Mouse (Mus musculus) spleen, adult 2 months (tissue): Measurements from ENCODE around the gene Gpx5. TPM values are rescaled to one million over a fixed set of nuclear protein-coding genes. Genes with fewer than 3 reads are reported as not detected.

Source experiments
- DNase-seq, 2 experiments: peaks; one replicate each; pipeline versions ENCODE4 v3.0.0 to v3.0.0-alpha.2; 2012 to 2021; ENCODE audit warnings: low spot score in 2 of 2, low read depth in 1 of 2
- H3K27ac ChIP-seq: fragments of 200-500 bp; 2 replicates; pipeline ENCODE4 v1.5.1; 2012; ENCODE audit warnings: low read length, inconsistent platforms; ENCODE audit not compliant: insufficient read depth
- H3K27me3 ChIP-seq: fragments of 200-500 bp; 2 replicates; pipeline ENCODE4 v1.6.1; 2012; ENCODE audit warnings: mild to moderate bottlenecking, moderate library complexity, low read length, inconsistent platforms; ENCODE audit not compliant: control insufficient read depth, insufficient read depth
- H3K36me3 ChIP-seq: fragments of 200-500 bp; 2 replicates; pipeline ENCODE4 v1.6.1; 2012; ENCODE audit warnings: mild to moderate bottlenecking, low read length, inconsistent platforms; ENCODE audit not compliant: control insufficient read depth, insufficient read depth
- H3K4me1 ChIP-seq: fragments of 200-500 bp; 2 replicates; pipeline ENCODE4 v1.6.1; 2011; ENCODE audit warnings: inconsistent platforms; ENCODE audit not compliant: control insufficient read depth, insufficient read depth, insufficient read length
- H3K4me3 ChIP-seq: fragments of 200-500 bp; 2 replicates; pipeline ENCODE4 v1.5.1; 2011; ENCODE audit warnings: mild to moderate bottlenecking, inconsistent platforms; ENCODE audit not compliant: insufficient read depth, insufficient read length; ENCODE audit errors: extremely low read depth
- CTCF ChIP-seq: fragments of 200-500 bp; IDR thresholded peaks from 2 replicates; pipeline ENCODE4 v1.5.1; 2011; ENCODE audit warnings: mild to moderate bottlenecking, inconsistent platforms; ENCODE audit not compliant: insufficient read depth, insufficient read length, insufficient replicate concordance; ENCODE audit errors: extremely low read depth
- POLR2A ChIP-seq: fragments of 200-500 bp; IDR thresholded peaks from 2 replicates; pipeline ENCODE4 v1.6.1; 2011; ENCODE audit warnings: low read depth, low read length, inconsistent platforms
- WGBS: fragments of 180-500 bp; shearing (Covaris S2); methylation state at CpG from one replicate; pipeline ENCODE4 v1.1.7; 2018; 5-methylcytosine and 5-hydroxymethylcytosine counted together
- polyA plus RNA-seq: library from polyadenylated mRNA; depleted of rRNA; stranded (reverse); fragments of >200 nt; gene quantifications from 2 replicates; pipeline ENCODE4 v1.2.3, GENCODE M21; 2012

The Gpx5 gene
- polyA plus RNA-seq, 1 experiment, result not detected

DNA sequence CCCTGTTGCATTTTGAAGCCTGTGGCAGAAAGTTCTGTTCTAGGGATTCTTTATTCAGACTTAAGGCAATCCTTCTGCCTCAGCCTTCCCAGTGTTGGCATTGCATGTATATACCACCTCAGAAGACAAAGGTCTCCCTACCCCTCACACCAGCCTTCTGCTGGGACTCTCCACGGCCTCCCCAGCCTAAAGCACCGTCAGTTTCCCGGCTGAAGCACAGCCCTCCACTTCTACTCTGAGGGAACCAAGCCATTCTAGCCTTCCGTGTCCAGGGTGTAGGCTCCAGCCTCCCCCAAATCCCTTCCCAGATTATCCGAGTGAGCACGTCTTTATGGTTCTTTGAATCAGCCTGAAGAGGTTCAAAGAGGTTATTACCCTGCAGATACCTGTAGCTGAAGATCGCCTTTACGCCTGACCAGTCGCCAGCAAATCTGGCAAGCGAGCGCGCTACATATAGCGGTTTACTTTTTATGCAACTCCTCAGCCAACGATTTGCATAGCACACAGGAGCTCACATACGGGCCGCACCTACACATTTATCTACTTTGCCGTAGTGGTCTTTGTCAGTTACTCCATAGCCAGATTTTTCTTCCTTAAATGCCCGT lies 29.5 kb upstream of the Gpx5 start:
- WGBS, result 33% methylated on average over 18 of the region's 18 CpGs
- H3K36me3 ChIP-seq, result no peaks in the 10 kb centered on the region
- no peak for DNase-seq
- H3K4me3 ChIP-seq, result no peak overlapping the region
- no peaks in the 10 kb centered on the region; the same call in 1 of the 2 replicates for H3K4me1 ChIP-seq
- TF ChIP-seq POLR2A, result no peak
- TF ChIP-seq CTCF, result no peak
- peaks cover 2% of the 10 kb centered on the region; the same call in 1 of the 2 replicates for H3K27me3 ChIP-seq
- H3K27ac ChIP-seq, result no peak overlapping the region

DNA sequence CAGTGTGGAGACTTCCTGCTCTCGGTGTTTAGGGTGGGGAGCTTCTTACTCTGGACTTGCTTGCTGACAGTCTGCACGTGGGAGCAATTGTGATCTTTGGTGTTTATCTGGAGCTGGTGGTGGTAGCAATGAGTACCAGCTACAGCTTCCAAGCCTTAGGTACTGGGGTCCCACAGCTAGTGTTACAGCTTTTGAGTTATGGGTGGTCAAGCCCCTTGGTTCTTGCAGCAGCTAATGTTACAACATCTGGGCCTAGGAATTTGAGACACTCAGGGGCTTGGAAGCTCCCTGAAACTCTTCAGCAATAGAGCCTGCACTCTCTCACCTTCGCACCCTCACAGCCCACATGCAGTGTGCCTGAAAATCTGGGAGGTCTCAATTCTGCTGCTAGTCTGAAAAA lies 27.7 kb upstream of the Gpx5 start:
- TF ChIP-seq CTCF, result no peak
- no peak for TF ChIP-seq POLR2A
- Histone ChIP-seq H3K4me3 (no peak overlapping the region), H3K27ac (no peak overlapping the region), H3K36me3 (no peaks in the 10 kb centered on the region), H3K27me3 (no peaks in the 10 kb centered on the region), H3K4me1 (no peaks in the 10 kb centered on the region)
- DNase-seq, result no peak
- WGBS, result 65% methylated on average over 3 of the region's 3 CpGs

DNA sequence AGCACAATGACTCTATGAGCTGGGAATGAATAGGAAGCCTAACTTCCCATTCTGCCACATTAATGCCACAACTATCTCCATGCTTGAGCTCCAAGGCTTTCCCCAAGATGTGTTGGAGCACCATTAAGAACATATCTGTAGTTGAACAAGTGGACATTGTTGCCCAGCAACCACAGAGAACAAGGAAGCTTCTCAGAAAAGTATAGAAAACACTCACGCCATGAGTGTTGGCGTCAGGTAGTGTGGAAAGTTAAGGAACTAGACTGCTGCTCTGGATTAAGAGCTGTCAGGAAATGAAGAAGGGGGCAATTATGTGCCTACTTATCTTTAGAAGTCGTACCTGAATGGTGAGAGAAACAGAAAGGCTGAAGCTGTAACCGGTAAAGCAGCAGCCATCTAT lies 21.4 kb upstream of the Gpx5 start:
- no peak overlapping the region for H3K4me3 ChIP-seq
- WGBS, result 84% methylated on average over 4 of the region's 4 CpGs
- TF ChIP-seq POLR2A (no peak), CTCF (no peak)
- H3K27me3 ChIP-seq, result no peaks in the 10 kb centered on the region
- H3K27ac ChIP-seq, result no peak overlapping the region
- H3K4me1 ChIP-seq, result no peaks in the 10 kb centered on the region
- DNase-seq, result no peak
- H3K36me3 ChIP-seq, result no peaks in the 10 kb centered on the region

DNA sequence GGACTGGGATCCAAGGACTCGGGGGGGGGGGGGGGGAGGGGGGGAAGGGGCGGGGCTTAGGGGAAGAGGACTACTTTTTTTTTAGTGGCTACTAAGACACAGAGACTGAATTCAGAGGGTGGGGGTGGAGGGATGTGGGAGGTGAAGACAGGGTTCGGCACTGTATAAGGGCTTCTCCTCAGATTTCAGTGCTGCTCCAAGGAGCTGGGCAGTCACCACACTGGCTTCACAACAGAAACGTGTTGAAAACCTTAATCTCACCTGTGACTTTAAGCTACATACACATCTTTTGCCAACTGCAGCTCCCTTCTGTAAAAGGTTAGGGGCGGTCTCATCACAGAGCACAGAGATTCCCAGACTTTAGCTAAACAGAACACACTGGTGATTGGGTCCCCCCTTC lies 20.3 kb upstream of the Gpx5 start:
- Histone ChIP-seq H3K27me3 (no peaks in the 10 kb centered on the region), H3K4me3 (no peak overlapping the region), H3K4me1 (no peaks in the 10 kb centered on the region), H3K36me3 (no peaks in the 10 kb centered on the region), H3K27ac (no peak overlapping the region)
- TF ChIP-seq POLR2A (no peak), CTCF (no peak)
- WGBS, result 84% methylated on average over 3 of the region's 5 CpGs
- no peak for DNase-seq

DNA sequence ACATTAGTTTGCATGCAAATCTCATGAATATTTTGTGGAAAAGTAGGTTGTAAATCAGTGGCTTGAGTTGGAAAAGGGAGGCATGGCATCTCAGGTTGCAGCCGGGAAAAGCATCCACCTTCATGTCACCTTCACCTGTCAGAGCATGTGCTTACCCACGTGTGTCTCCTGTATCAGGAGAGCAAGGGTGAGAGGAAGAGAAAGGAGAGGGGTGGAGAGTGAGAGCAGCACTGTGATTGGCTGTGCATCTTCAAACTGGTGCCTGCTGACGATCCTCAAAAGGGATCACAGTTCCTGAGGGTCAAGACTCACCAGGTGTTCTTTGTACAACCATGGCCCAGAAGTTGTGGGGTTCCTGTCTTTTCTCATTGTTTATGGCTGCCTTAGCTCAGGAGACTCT lies 19.4 kb upstream of the Gpx5 start, which contains the start of gene Gpx6:
TSS of gene Gpx6 (plus strand) at position 200 of the 400 bp plus-strand sequence.
- 44% methylated on average over 3 of the region's 3 CpGs for WGBS
- TF ChIP-seq POLR2A (no peak), CTCF (no peak)
- H3K4me3 ChIP-seq, result no peak within 1 kb of the TSS
- no peak for DNase-seq
- no peak within 1 kb of the TSS for H3K27ac ChIP-seq
- H3K36me3 ChIP-seq, result no peaks in the 10 kb centered on the region
- no peaks in the 10 kb centered on the region for H3K4me1 ChIP-seq
- no peaks in the 10 kb centered on the region for H3K27me3 ChIP-seq

DNA sequence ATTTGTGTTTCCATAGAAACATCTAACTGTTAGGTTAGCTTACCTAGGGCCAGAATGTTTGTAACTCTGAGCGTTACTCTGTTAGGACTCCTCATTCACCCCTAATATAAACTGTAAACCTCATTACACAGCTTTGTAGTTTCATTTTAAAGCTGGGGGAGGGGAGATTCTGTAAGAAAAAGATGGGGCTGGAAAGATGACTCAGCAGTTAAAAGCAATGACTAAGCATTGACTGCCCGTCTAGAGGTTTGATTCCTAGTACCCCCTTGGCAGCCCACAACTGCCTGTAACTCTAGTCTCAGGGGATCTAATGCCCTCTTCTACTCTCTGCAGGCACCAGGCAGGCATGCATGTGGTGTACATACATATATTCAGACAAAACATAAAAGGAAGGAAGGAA lies 17.3 kb upstream of the Gpx5 start:
- H3K27ac ChIP-seq, result no peak overlapping the region
- H3K4me1 ChIP-seq, result no peaks in the 10 kb centered on the region
- TF ChIP-seq CTCF, result no peak
- no peak for TF ChIP-seq POLR2A
- H3K4me3 ChIP-seq, result no peak overlapping the region
- no peaks in the 10 kb centered on the region for H3K36me3 ChIP-seq
- DNase-seq, result no peak
- WGBS, result 62% methylated on average over 2 of the region's 2 CpGs
- no peaks in the 10 kb centered on the region for H3K27me3 ChIP-seq

DNA sequence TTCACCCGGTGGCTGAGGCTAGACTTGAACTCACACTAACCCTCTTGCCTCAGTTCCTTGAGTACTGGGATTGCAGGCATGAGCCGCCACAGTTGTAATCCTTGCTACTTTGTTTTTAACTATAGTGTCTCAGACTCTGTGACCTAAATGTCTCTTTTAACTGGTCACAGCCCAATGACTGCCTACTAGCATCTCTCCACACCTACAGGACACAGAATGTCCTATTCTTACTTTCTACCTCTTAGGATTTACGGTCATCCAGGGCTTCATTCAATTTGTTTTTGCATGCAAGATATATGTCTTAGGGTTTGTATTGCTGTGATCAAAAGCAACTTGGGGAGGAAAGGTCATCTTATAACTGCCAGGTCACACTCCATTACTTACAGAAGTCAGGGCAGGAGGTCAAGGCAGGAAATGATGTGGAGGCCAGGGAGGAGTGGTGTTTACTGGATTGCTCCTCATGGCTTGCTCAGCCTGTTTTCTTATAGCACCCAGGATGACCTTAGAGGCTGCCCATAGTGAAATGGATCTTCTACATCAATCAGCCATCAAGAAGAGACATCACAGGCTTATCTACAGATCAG lies 12.0 kb upstream of the Gpx5 start:
- no peak for DNase-seq
- Histone ChIP-seq H3K27ac (no peak overlapping the region), H3K27me3 (no peaks in the 10 kb centered on the region), H3K36me3 (no peaks in the 10 kb centered on the region), H3K4me1 (no peaks in the 10 kb centered on the region), H3K4me3 (no peak overlapping the region)
- 84% methylated on average over 3 of the region's 3 CpGs for WGBS
- TF ChIP-seq CTCF (no peak), POLR2A (no peak)
